Comparison of ENCODE assay signal across 26 mouse cellular contexts in genomic region chr3:136115478-136116215, GRCm38 (mm10).
DNase-seq lines count a peak whose midpoint lies in the region; ATAC-seq lines count a peak whose summit lies in the region.
"Had no signal": no experiment of that assay in that cellular context is flagged by ENCODE, and none has a peak within 500 bp of the region (broad histone marks: within the 10 kb centered on the region; RNA-seq: fewer than 3 reads in every experiment).

No protein-coding gene starts in this region.

- H3K4me2 ChIP-seq in hindbrain, embryonic 11.5 days (replicated peaks; ENCODE audit: low read depth, low read length) = no peak overlapping the region
- no peak overlapping the region for H3K4me2 ChIP-seq in hindbrain, embryonic 16.5 days (ENCODE audit: low read length)
- H3K4me2 ChIP-seq in neural tube, embryonic 11.5 days (ENCODE audit: low read depth) = no peak overlapping the region
- no peak overlapping the region for H3K4me2 ChIP-seq in forebrain, embryonic 12.5 days
- H3K4me2 ChIP-seq: heart, embryonic 13.5 days; limb, embryonic 13.5 days; liver, embryonic 12.5 days had no signal

- H3K27me3 ChIP-seq in hindbrain, embryonic 11.5 days (ENCODE audit: control insufficient read depth, insufficient read depth, low read length) = no peaks in the 10 kb centered on the region
- H3K27me3 ChIP-seq in hindbrain, embryonic 16.5 days (replicated peaks; ENCODE audit: control insufficient read depth, insufficient read depth, low read length) = no peaks in the 10 kb centered on the region
- no peaks in the 10 kb centered on the region for H3K27me3 ChIP-seq in neural tube, embryonic 11.5 days (ENCODE audit: control insufficient read depth, insufficient read depth, low read length)
- H3K27me3 ChIP-seq in forebrain, embryonic 12.5 days = no peaks in the 10 kb centered on the region
- H3K27me3 ChIP-seq: heart, embryonic 13.5 days; limb, embryonic 13.5 days; liver, embryonic 12.5 days; Patski had no signal

- peak; percentile 39 for DNase-seq in hindbrain, embryonic 11.5 days (ENCODE audit: low spot score)
- DNase-seq in neural tube, embryonic 11.5 days (ENCODE audit: low spot score) = no peak
- DNase-seq in neural tube, embryonic 10.5 days (ENCODE audit: extremely low spot score, low spot score) = no peak
- DNase-seq in embryo, embryonic 11 days = peak; percentile 25
- DNase-seq: adrenal gland, adult 8-10 months; cerebellum, adult 18-20 months; cerebellum, postnatal 25 days; gastrocnemius, postnatal 25 days; heart, adult 2 months; layer of hippocampus, adult 9-11 months; lung, adult 2 months; lung, postnatal 14 days; right cerebral cortex, adult 18-20 months; right cerebral cortex, postnatal 4 days; thymus, postnatal 14 days had no signal

- no peaks in the 10 kb centered on the region for H3K4me1 ChIP-seq in hindbrain, embryonic 11.5 days (replicated peaks; ENCODE audit: control insufficient read depth, insufficient read depth, low read length)
- no peaks in the 10 kb centered on the region for H3K4me1 ChIP-seq in hindbrain, embryonic 16.5 days (ENCODE audit: control insufficient read depth, insufficient read depth, low read depth, low read length)
- H3K4me1 ChIP-seq in neural tube, embryonic 11.5 days (ENCODE audit: control insufficient read depth, insufficient read depth, low read length) = no peaks in the 10 kb centered on the region
- no peaks in the 10 kb centered on the region for H3K4me1 ChIP-seq in forebrain, embryonic 12.5 days
- H3K4me1 ChIP-seq: forebrain, embryonic 10.5 days; heart, embryonic 13.5 days; limb, embryonic 13.5 days; liver, embryonic 12.5 days had no signal

- WGBS in hindbrain, embryonic 11.5 days = 48% methylated on average over 5 of the region's 5 CpGs
- 37% methylated on average over 5 of the region's 5 CpGs for WGBS in hindbrain, embryonic 16.5 days
- 48% methylated on average over 5 of the region's 5 CpGs for WGBS in neural tube, embryonic 11.5 days
- WGBS in forebrain, embryonic 12.5 days = 63% methylated on average over 5 of the region's 5 CpGs

- no peak overlapping the region for H3K9ac ChIP-seq in hindbrain, embryonic 11.5 days (ENCODE audit: low read depth, low read length)
- no peak overlapping the region for H3K9ac ChIP-seq in hindbrain, embryonic 16.5 days (ENCODE audit: low read depth, low read length)
- H3K9ac ChIP-seq in neural tube, embryonic 11.5 days (ENCODE audit: low read length) = no peak overlapping the region
- no peak overlapping the region for H3K9ac ChIP-seq in forebrain, embryonic 12.5 days
- H3K9ac ChIP-seq: heart, embryonic 13.5 days; limb, embryonic 13.5 days; liver, embryonic 12.5 days had no signal

- no peaks in the 10 kb centered on the region for H3K9me3 ChIP-seq in hindbrain, embryonic 11.5 days (ENCODE audit: control insufficient read depth, low read length)
- no peaks in the 10 kb centered on the region for H3K9me3 ChIP-seq in hindbrain, embryonic 16.5 days (ENCODE audit: control insufficient read depth, low read length)
- no peaks in the 10 kb centered on the region for H3K9me3 ChIP-seq in neural tube, embryonic 11.5 days (ENCODE audit: control insufficient read depth, low read length)
- no peaks in the 10 kb centered on the region for H3K9me3 ChIP-seq in forebrain, embryonic 12.5 days
- H3K9me3 ChIP-seq: forebrain, embryonic 10.5 days; G1E; heart, embryonic 13.5 days; limb, embryonic 13.5 days had no signal

- no peaks in the 10 kb centered on the region for H3K36me3 ChIP-seq in hindbrain, embryonic 11.5 days (ENCODE audit: control insufficient read depth, insufficient read depth, low read length)
- no peaks in the 10 kb centered on the region for H3K36me3 ChIP-seq in hindbrain, embryonic 16.5 days (ENCODE audit: control insufficient read depth, insufficient read depth, low read length)
- H3K36me3 ChIP-seq in neural tube, embryonic 11.5 days (ENCODE audit: control insufficient read depth, insufficient read depth, low read length) = no peaks in the 10 kb centered on the region
- H3K36me3 ChIP-seq in forebrain, embryonic 12.5 days (replicated peaks) = no peaks in the 10 kb centered on the region
- H3K36me3 ChIP-seq: forebrain, embryonic 10.5 days; G1E; heart, embryonic 13.5 days; limb, embryonic 13.5 days; liver, embryonic 12.5 days had no signal

- no peak overlapping the region for H3K27ac ChIP-seq in hindbrain, embryonic 11.5 days (ENCODE audit: low read depth, low read length)
- H3K27ac ChIP-seq in hindbrain, embryonic 16.5 days (ENCODE audit: low read depth, low read length) = no peak overlapping the region
- H3K27ac ChIP-seq in neural tube, embryonic 11.5 days (ENCODE audit: low read depth, low read length) = no peak overlapping the region
- H3K27ac ChIP-seq in forebrain, embryonic 12.5 days = no peak overlapping the region
- H3K27ac ChIP-seq: forebrain, embryonic 10.5 days; heart, adult 2 months; heart, embryonic 13.5 days; limb, embryonic 13.5 days; liver, embryonic 12.5 days had no signal

- no peak overlapping the region for H3K4me3 ChIP-seq in hindbrain, embryonic 11.5 days (ENCODE audit: low read depth, low read length)
- H3K4me3 ChIP-seq in hindbrain, embryonic 16.5 days (ENCODE audit: low read length) = no peak overlapping the region
- H3K4me3 ChIP-seq in neural tube, embryonic 11.5 days (ENCODE audit: low read depth, low read length) = no peak overlapping the region
- H3K4me3 ChIP-seq in forebrain, embryonic 12.5 days (replicated peaks) = no peak overlapping the region
- H3K4me3 ChIP-seq: forebrain, embryonic 10.5 days; heart, adult 2 months; heart, embryonic 13.5 days; limb, embryonic 13.5 days; liver, embryonic 12.5 days had no signal

- ATAC-seq in hindbrain, embryonic 11.5 days (ENCODE audit: low FRiP score) = peak; percentile 75
- no peak for ATAC-seq in hindbrain, embryonic 16.5 days
- ATAC-seq in neural tube, embryonic 11.5 days (ENCODE audit: insufficient read depth, low FRiP score, low TSS enrichment) = peak; percentile 77; the same call in 1 of the 2 replicates
- ATAC-seq in forebrain, embryonic 12.5 days (ENCODE audit: low FRiP score) = no peak
- no peak for ATAC-seq in granulocyte monocyte progenitor cell, adult 5-6 weeks (replicated peaks; ENCODE audit: poor library complexity, severe bottlenecking)
- ATAC-seq: activated CD4-positive, CD25-positive, alpha-beta regulatory T cell, adult 4 months; intestine, postnatal 0 days; liver, embryonic 12.5 days; Patski had no signal

Comparison
In these comparisons a context has a peak if more than half of its experiments do, and no peak if none do; other contexts are left out.
1. ATAC-seq: peak in hindbrain, embryonic 11.5 days (single experiment) and neural tube, embryonic 11.5 days (single experiment); none in hindbrain, embryonic 16.5 days (single experiment), forebrain, embryonic 12.5 days (single experiment) and granulocyte monocyte progenitor cell, adult 5-6 weeks (single experiment).
2. DNase-seq: peak in hindbrain, embryonic 11.5 days (single experiment) and embryo, embryonic 11 days (single experiment); none in neural tube, embryonic 11.5 days (single experiment) and neural tube, embryonic 10.5 days (single experiment).